Mouse (Mus musculus): ENCODE results near the gene Cldn14.
"Not testable (repeated sequence)": the region's sequence is repeated elsewhere in the genome, so short reads cannot be mapped to it uniquely, and the experiment has no call there.

Gene Cldn14

GRCm38 (mm10) chr16:94009356-94009755, 719 bp upstream of the Cldn14 start:
- no peak for DNase-seq (ENCODE audit: low spot score in 2 of 2)

GRCm38 (mm10) chr16:94006706-94007665, 1.7 kb downstream of the Cldn14 start:
- DNase-seq (ENCODE audit: low spot score in 2 of 2), result no peak

DNA sequence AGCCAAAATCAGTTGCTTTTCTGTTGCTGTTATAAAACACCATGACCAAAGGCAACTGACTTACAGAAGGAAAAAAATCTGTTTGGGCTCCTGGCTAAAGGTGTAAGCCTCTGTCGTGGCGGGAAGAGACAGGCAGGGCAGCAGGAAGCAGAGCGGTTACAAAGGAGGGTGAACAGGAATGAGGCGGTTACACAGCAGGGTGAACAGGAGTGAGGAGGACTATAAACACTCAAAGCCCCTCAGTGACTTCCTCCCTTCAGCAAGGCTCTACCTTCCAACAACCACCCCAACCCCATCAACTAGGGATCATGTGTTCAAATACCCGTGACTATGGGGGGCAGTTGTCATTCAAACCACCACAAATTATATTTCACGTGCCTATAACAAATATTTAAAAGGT, 5.2 kb downstream of the Cldn14 start:
- DNase-seq (ENCODE audit: low spot score in 2 of 2), result no peak

DNA sequence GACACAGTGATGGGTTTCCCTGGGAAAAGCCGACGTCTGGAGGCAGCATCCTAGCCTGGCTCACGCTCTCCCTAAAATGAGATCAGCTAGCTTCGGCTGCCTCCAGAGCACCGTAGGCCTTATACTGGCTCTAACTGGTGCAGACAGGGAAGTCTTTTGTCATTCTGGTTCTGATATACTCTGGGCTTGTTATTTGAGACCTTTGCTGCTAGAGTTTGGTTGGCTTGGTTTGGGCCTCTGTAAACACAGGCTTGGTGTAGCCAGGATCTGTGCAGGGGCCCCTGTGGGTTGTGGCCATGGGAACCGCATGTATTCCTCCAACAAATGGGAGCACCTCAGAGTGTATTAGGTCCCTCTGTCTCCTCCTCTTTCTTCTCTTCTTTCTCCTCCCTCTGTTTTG, 7.3 kb downstream of the Cldn14 start:
- no peak for DNase-seq (ENCODE audit: low spot score in 2 of 2)

- DNase-seq (ENCODE audit: low spot score in 2 of 2), result no peak
Measured at GRCm38 (mm10) chr16:93998895-93999294, 9.7 kb downstream of the Cldn14 start.

- no peak for DNase-seq (ENCODE audit: low spot score in 2 of 2)
Measured at GRCm38 (mm10) chr16:93983576-93983975, 25.1 kb downstream of the Cldn14 start.

- DNase-seq (ENCODE audit: low spot score in 2 of 2), result peak; percentile 24 to 55
Measured at GRCm38 (mm10) chr16:93982341-93982740, 26.3 kb downstream of the Cldn14 start.

DNA sequence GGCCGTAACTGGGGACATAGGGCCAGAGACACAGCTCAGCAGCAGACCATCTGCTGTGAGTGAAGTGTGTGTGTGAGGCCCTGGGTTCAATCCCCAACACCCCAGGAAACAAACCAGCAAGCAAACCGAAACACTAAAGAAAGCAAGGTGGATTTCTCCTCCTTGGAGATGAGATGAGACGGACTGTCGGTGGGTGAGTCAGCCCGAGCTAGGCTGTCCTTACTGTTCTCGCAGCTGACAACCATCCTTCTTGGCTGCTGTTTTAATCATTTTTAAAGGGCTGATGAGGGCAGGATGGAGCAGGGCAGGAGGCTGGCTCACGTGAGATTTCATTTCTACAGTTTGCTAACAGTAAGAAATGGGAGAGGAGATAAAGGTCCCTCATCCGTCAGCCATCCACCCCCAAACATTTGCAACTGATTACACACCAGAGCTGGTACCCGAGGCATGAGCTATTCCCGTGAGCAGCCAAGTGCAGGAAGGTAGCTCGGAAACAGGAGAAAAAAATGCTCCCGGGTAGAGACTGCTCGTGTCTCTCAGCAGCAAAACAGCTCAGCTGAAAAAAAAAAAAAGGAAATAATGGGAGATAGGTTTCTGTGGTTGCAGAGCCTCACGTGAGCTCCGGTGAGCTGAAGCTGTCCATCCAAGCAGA, 27.3 kb downstream of the Cldn14 start:
- no peak for DNase-seq (ENCODE audit: low spot score in 2 of 2)

DNA sequence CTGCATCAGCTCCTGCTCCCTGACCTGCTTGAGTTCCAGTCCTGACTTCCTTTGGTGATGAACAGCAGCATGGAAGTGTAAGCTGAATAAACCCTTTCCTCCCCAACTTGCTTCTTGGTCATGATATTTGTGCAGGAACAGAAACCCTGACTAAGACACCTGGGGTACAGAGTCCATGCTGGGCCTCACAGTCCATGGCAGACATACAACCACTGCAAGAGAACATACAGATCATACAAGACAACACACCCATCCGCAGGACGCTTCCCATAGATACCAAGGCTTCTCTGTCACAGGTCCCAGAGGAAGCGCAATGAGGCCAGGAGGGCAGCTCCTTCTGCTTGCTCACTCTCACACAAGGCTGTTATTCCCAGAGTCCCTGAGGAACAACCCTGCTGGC, 28.3 kb downstream of the Cldn14 start:
- DNase-seq (ENCODE audit: low spot score in 2 of 2), result not testable (repeated sequence)

- DNase-seq (ENCODE audit: low spot score in 2 of 2), result no peak
Measured at GRCm38 (mm10) chr16:93979316-93979715, 29.3 kb downstream of the Cldn14 start.

DNA sequence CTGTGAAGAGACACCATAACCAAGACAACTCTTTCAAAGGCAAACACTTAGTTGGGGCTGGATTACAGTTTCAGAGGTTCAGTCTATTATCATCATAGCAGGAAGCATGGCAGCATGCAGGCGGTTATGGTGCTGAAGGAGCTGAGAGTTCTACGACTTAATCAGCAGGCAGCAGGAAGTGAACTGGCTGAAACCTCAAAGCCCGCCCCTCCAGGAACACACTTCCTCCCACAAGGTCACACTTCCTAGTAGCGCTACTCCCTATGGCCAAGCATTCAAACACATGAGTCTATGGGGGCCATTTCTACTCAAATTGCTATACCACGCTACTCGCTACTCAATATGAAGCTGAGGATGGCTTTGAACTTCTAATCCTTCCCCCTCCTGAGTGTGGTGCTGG, 31.1 kb downstream of the Cldn14 start:
- DNase-seq (ENCODE audit: low spot score in 2 of 2), result no peak

- DNase-seq (ENCODE audit: low spot score in 2 of 2), result no peak
Measured at GRCm38 (mm10) chr16:93976907-93977306, 31.7 kb downstream of the Cldn14 start.

- no peak for DNase-seq (ENCODE audit: low spot score in 2 of 2)
Measured at GRCm38 (mm10) chr16:93975430-93975829, 33.2 kb downstream of the Cldn14 start.

DNA sequence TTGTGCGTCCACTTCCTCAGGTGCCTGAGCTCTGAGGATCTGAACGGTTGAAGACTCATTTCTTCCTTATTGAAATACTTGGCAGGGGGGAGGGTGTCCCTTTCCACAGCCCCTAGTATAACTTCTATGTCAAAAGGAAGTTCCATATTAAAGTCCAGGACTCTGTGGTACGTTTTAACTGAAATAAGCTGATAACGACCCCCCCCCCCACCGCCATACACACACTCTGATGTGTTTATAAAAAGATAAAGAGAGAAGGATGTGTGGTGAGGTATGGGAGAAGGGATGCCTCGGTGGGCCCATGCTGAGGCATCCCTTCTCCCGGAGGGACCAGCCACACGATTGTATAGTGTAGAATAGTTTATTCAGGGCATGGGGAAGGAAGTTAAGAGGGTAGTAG, 34.4 kb downstream of the Cldn14 start:
- no peak for DNase-seq (ENCODE audit: low spot score in 2 of 2)

GRCm38 (mm10) chr16:93973554-93973953, 35.1 kb downstream of the Cldn14 start:
- peak in 1 of 2 experiments; percentile 29 for DNase-seq (ENCODE audit: low spot score in 2 of 2)

DNA sequence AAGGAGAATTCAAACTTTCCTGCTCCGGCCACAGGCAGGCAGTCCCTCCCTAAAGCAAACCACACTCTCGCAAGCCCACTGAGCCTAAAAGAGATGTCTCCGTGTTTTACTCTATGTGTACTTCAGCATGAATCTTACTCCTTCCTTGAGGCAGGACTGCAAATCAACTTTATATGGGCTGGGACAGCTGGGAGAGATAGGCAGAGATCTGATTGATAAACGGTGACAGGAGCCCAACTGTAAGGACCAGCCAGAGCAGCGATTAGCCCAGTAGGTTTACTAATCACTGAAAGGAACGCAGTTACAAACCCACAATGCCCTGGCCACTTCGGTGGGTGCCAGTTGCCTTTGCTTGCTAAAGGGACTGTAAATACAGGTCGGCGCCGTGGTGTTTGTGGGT, 35.5 kb downstream of the Cldn14 start:
- DNase-seq (ENCODE audit: low spot score in 2 of 2), result peak in 1 of 2 experiments; percentile 7

GRCm38 (mm10) chr16:93971046-93971445, 37.6 kb downstream of the Cldn14 start:
- DNase-seq (ENCODE audit: low spot score in 2 of 2), result no peak

GRCm38 (mm10) chr16:93967893-93968292, 40.7 kb downstream of the Cldn14 start:
- no peak for DNase-seq (ENCODE audit: low spot score in 2 of 2)

GRCm38 (mm10) chr16:93962283-93962682, 46.4 kb downstream of the Cldn14 start:
- DNase-seq (ENCODE audit: low spot score in 2 of 2), result no peak

- DNase-seq (ENCODE audit: low spot score in 2 of 2), result no peak
Measured at GRCm38 (mm10) chr16:93961099-93961646, 47.5 kb downstream of the Cldn14 start.

- DNase-seq (ENCODE audit: low spot score in 2 of 2), result no peak
Measured at GRCm38 (mm10) chr16:93960495-93960894, 48.1 kb downstream of the Cldn14 start.

- no peak for DNase-seq (ENCODE audit: low spot score in 2 of 2)
Measured at GRCm38 (mm10) chr16:93957402-93957801, 51.2 kb downstream of the Cldn14 start.

GRCm38 (mm10) chr16:93956986-93957385, 51.7 kb downstream of the Cldn14 start:
- DNase-seq (ENCODE audit: low spot score in 2 of 2), result no peak

Measured in natural killer cell, adult 2 months (primary cell).